Mouse (Mus musculus) lung, adult 2 months (tissue): ENCODE data around the gene Pou4f2. TPM values are rescaled to one million over a fixed set of nuclear protein-coding genes. Genes with fewer than 3 reads are reported as not detected.

Source experiments
- DNase-seq: peaks from one replicate; pipeline ENCODE4 v3.0.0; 2022
- H3K4me1 ChIP-seq: fragments of 200-500 bp; 2 replicates; pipeline ENCODE4 v1.6.1; 2011; ENCODE audit warnings: low read length; ENCODE audit not compliant: control insufficient read depth, insufficient read depth
- H3K4me3 ChIP-seq: fragments of 200-500 bp; replicated peaks from 2 replicates; pipeline ENCODE3; 2011; ENCODE audit warnings: low read depth, mild to moderate bottlenecking, control low read depth, low read length; ENCODE audit errors: extremely low read depth
- CTCF ChIP-seq: fragments of 200-500 bp; IDR thresholded peaks from 2 replicates; pipeline ENCODE4 v1.5.1; 2011; ENCODE audit warnings: mild to moderate bottlenecking, low read length, control low read depth; ENCODE audit not compliant: insufficient read depth
- POLR2A ChIP-seq: fragments of 200-500 bp; IDR thresholded peaks from 2 replicates; pipeline ENCODE4 v1.6.1; 2011; ENCODE audit warnings: low read depth, mild to moderate bottlenecking, control low read depth, low read length, borderline replicate concordance; ENCODE audit errors: extremely low read depth
- WGBS: fragments of 180-500 bp; shearing (Covaris S2); methylation state at CpG from one replicate; pipeline ENCODE4 v1.1.7; 2018; 5-methylcytosine and 5-hydroxymethylcytosine counted together
- polyA plus RNA-seq: library from polyadenylated mRNA; depleted of rRNA; stranded (reverse); fragments of >200 nt; gene quantifications from 2 replicates; pipeline ENCODE4 v1.2.3, GENCODE M21; 2012; rRNA removed

The Pou4f2 gene
- not detected in 2 replicates for polyA plus RNA-seq

- DNase-seq: no peak
- TF ChIP-seq POLR2A: no peak
- Histone ChIP-seq H3K4me3 (no peak within 1 kb of the TSS), H3K4me1 (no peaks in the 10 kb centered on the region)
- 2% methylated on average over 54 of the region's 54 CpGs for WGBS
These were observed at the start of gene Pou4f2 for GRCm38 (mm10) chr8:78436071-78436651. Pou4f2 (minus strand) TSS chr8:78436645.

- no peak for DNase-seq
- no peak overlapping the region for H3K4me3 ChIP-seq
- WGBS: 40% methylated on average over 6 of the region's 6 CpGs
- TF ChIP-seq CTCF (no peak), POLR2A (no peak)
- H3K4me1 ChIP-seq: no peaks in the 10 kb centered on the region
These were observed 40.8 kb upstream of the Pou4f2 start for GRCm38 (mm10) chr8:78477051-78477829.

GRCm38 (mm10) chr8:78467889-78468288, 31.4 kb upstream of the Pou4f2 start:
- WGBS: 74% methylated on average over 2 of the region's 2 CpGs
- Histone ChIP-seq H3K4me1 (no peaks in the 10 kb centered on the region), H3K4me3 (no peak overlapping the region)
- no peak for DNase-seq
- no peak for TF ChIP-seq POLR2A
- TF ChIP-seq CTCF: no peak

- Histone ChIP-seq H3K4me1 (no peaks in the 10 kb centered on the region), H3K4me3 (no peak overlapping the region)
- no peak for DNase-seq
- WGBS: 64% methylated on average over 2 of the region's 2 CpGs
- TF ChIP-seq CTCF: no peak
- no peak for TF ChIP-seq POLR2A
These were observed 27.5 kb upstream of the Pou4f2 start for GRCm38 (mm10) chr8:78463941-78464340.

- TF ChIP-seq CTCF (no peak), POLR2A (no peak)
- H3K4me3 ChIP-seq: no peak overlapping the region
- WGBS: 68% methylated on average over 3 of the region's 3 CpGs
- H3K4me1 ChIP-seq: no peaks in the 10 kb centered on the region
- DNase-seq: no peak
These were observed 20.0 kb upstream of the Pou4f2 start for GRCm38 (mm10) chr8:78456441-78456840.

DNA sequence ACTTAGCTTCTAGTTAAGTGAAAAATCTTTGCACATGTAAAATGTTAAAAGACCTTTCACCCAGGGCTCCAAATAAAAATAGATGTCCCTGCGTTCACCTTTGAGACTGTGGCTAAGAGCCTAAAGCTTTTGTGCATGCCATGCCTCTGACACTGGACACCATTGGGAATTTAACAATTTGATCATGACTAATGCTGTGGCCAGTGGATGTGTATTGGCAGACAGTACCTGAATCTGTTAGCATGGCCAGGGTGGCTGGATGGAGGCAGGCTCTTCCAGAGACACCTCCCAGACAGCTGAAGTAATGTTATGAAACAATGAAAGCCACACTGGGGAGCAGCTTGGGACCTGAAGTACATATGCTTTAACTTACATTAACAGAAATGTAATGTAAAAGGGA, 6.3 kb upstream of the Pou4f2 start:
- TF ChIP-seq POLR2A (no peak), CTCF (no peak)
- WGBS: 83% methylated on average over 1 of the region's 1 CpGs
- DNase-seq: no peak
- Histone ChIP-seq H3K4me3 (no peak overlapping the region), H3K4me1 (no peaks in the 10 kb centered on the region)

GRCm38 (mm10) chr8:78438121-78438520, 1.7 kb upstream of the Pou4f2 start:
- no peak for DNase-seq
- no peak for TF ChIP-seq POLR2A
- no peak for TF ChIP-seq CTCF
- Histone ChIP-seq H3K4me3 (no peak overlapping the region), H3K4me1 (no peaks in the 10 kb centered on the region)
- 0% methylated on average over 18 of the region's 18 CpGs for WGBS

- no peak for TF ChIP-seq CTCF
- no peak for TF ChIP-seq POLR2A
- WGBS: 5% methylated on average over 32 of the region's 32 CpGs
These were observed 948 bp upstream of the Pou4f2 start for GRCm38 (mm10) chr8:78437140-78438045.

DNA sequence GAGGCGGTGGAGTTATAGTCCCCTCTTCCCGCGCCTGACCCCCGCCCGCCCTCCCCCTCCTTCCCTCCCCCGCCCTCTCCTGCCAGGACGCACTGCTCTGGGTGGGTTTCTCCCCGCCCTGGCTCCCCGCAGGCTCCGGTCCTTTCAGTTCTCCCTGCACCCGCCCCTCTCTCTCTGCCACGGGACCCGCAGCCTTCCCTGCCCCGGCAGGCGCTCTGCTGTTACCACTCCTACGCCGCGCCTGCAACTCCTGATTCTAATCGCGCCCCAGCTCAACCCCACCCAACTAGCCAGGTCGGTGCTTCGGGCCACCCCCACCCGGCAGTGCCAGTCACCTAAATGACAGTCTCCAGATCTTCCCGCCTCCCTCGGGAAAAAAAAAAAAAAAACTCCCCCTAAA, 216 bp upstream of the Pou4f2 start:
- no peak for TF ChIP-seq POLR2A
- no peak for TF ChIP-seq CTCF
- WGBS: under 1% methylated on average over 21 of the region's 25 CpGs
- Histone ChIP-seq H3K4me3 (no peak overlapping the region), H3K4me1 (no peaks in the 10 kb centered on the region)
- no peak for DNase-seq

More at GRCm38 (mm10) chr8:78437140-78438045, 948 bp upstream of the Pou4f2 start:
- Histone ChIP-seq H3K4me3 (no peak overlapping the region), H3K4me1 (no peaks in the 10 kb centered on the region)
- no peak for DNase-seq
